Mouse (Mus musculus) testis, adult 2 months (tissue): ENCODE data around the gene Mindy4.

Experiments
- CTCF ChIP-seq: fragments of 200-500 bp; IDR thresholded peaks from 2 replicates; pipeline ENCODE4 v1.5.1; 2012; ENCODE audit warnings: low read depth, mild to moderate bottlenecking, inconsistent platforms, low read length, moderate library complexity; ENCODE audit not compliant: control insufficient read depth, insufficient read depth, insufficient replicate concordance
- POLR2A ChIP-seq: fragments of 200-500 bp; IDR thresholded peaks from 2 replicates; pipeline ENCODE4 v1.6.1; 2012; ENCODE audit warnings: low read depth, mild to moderate bottlenecking, inconsistent platforms, low read length, moderate library complexity; ENCODE audit not compliant: control insufficient read depth

DNA sequence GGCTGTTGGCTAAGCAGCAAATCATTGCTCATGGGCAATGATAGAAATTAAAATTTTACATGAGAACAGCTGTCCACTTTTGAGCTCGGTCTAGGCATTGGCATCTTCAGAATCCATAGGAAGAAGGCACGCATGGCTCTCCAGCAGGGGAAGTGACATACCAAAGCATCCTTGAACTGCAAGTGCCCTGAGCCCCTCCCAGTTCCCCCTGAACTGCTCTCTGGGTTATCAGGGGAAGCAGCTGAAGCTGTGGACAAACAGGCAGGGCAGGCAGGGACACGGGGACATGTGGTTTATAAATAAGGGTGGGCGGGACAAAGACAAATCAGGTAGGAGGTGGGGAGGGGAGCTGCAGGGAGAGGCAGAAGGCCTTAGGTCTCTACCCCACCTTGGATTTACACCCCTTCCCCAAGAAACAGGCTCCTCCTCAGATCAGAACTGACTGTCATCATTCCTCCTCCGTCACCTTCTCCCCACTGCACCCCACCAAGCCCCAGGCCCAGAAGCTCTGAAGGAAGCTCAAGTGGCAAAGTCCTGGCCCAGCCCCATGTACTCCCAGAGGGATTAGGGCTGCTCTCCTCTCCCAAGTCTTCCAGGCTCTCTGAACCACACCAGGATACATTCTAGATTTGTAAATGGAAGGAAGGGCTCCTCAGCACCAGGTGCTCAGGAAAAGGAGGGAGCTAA, 153.0 kb downstream of the Mindy4 start:
- TF ChIP-seq CTCF (no peak), POLR2A (no peak)
